Mouse (Mus musculus) C2C12 (cell line): ENCODE results near the gene Gtf2h1. TPM values are rescaled to one million over a fixed set of nuclear protein-coding genes. Genes with fewer than 3 reads are reported as not detected.

Experiments used
- H3K27me3 ChIP-seq: one replicate; pipeline ENCODE4 v1.6.1; 2011; ENCODE audit not compliant: control insufficient read depth, insufficient read depth, insufficient read length
- H3K36me3 ChIP-seq: one replicate; pipeline ENCODE4 v1.6.1; 2011; ENCODE audit not compliant: control insufficient read depth, insufficient read depth
- H3K4me3 ChIP-seq: one replicate; pipeline ENCODE4 v1.5.1; 2011; ENCODE audit warnings: mild to moderate bottlenecking, control low read depth; ENCODE audit not compliant: poor library complexity, insufficient read depth, severe bottlenecking
- H3K79me2 ChIP-seq: one replicate; pipeline ENCODE4 v1.6.1; 2011; ENCODE audit not compliant: control insufficient read depth, insufficient read depth
- H3K79me3 ChIP-seq: one replicate; pipeline ENCODE4 v1.6.1; 2011; ENCODE audit warnings: low read depth, control low read depth
- H3ac ChIP-seq: one replicate; pipeline ENCODE3; 2011; ENCODE audit warnings: low read depth; ENCODE audit not compliant: control insufficient read depth, insufficient read length
- CEBPB ChIP-seq: IDR thresholded peaks from one replicate; pipeline ENCODE4 v1.6.1; 2011; ENCODE audit warnings: low read depth, mild to moderate bottlenecking, control low read depth, moderate library complexity
- CTCF ChIP-seq: IDR thresholded peaks from one replicate; pipeline ENCODE4 v1.5.1; 2011; ENCODE audit not compliant: control insufficient read depth, insufficient read depth, insufficient read length
- FOSL1 ChIP-seq: IDR thresholded peaks from one replicate; pipeline ENCODE4 v1.8.0; 2011; ENCODE audit warnings: mild to moderate bottlenecking, low read length; ENCODE audit not compliant: poor library complexity, insufficient read depth, severe bottlenecking
- MAX ChIP-seq: IDR thresholded peaks from one replicate; pipeline ENCODE4 v1.6.1; 2011; ENCODE audit warnings: mild to moderate bottlenecking, control low read depth
- MYOD1 ChIP-seq: IDR thresholded peaks from one replicate; pipeline ENCODE4 v1.6.1; 2011; ENCODE audit warnings: low read depth; ENCODE audit not compliant: control insufficient read depth, insufficient read length
- MYOG ChIP-seq: IDR thresholded peaks from one replicate; pipeline ENCODE4 v1.6.1; 2011; ENCODE audit not compliant: control insufficient read depth, insufficient read length; ENCODE audit errors: extremely low read depth
- USF1 ChIP-seq: IDR thresholded peaks from one replicate; pipeline ENCODE4 v1.6.1; 2011; ENCODE audit warnings: low read depth, mild to moderate bottlenecking, control low read depth, moderate library complexity
- polyA plus RNA-seq: library from polyadenylated mRNA; unstranded; fragments of >200 nt; fragmentation: generic; extraction: Trizol; gene quantifications from one replicate; pipeline ENCODE4 v1.2.1, GENCODE M21; 2012; ENCODE audit warnings: missing spikeins

Gtf2h1 gene
- polyA plus RNA-seq, 1 experiment, result 19.9 TPM

DNA sequence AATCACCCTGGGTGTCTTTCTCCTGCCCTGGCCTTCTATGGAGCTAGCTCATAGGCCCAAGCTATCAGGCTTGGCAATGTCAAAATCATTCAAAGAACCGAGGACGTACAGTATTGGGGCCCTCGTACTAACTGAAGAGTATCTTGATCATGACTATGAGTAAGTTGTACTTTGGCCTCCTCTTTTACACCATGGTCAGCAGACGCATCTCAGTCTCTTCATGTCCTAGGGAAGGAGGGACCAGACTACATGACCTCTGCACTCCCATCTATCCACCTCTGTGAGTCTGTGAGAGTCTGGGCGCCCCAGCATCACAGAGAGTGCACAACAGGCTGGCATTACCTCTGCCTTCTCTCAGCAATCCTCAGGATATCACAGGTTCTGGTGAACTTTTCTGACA is 33.3 kb upstream of the Gtf2h1 start:
- Histone ChIP-seq H3K79me3 (no peaks in the 10 kb centered on the region), H3ac (no peak overlapping the region), H3K27me3 (no peaks in the 10 kb centered on the region), H3K4me3 (no peak overlapping the region), H3K79me2 (no peaks in the 10 kb centered on the region), H3K36me3 (peaks cover 51% of the 10 kb centered on the region)
- TF ChIP-seq FOSL1, result no peak
- TF ChIP-seq MYOD1, result no peak
- no peak for TF ChIP-seq CEBPB
- TF ChIP-seq CTCF, result no peak
- no peak for TF ChIP-seq USF1
- TF ChIP-seq MYOG, result no peak
- no peak for TF ChIP-seq MAX

DNA sequence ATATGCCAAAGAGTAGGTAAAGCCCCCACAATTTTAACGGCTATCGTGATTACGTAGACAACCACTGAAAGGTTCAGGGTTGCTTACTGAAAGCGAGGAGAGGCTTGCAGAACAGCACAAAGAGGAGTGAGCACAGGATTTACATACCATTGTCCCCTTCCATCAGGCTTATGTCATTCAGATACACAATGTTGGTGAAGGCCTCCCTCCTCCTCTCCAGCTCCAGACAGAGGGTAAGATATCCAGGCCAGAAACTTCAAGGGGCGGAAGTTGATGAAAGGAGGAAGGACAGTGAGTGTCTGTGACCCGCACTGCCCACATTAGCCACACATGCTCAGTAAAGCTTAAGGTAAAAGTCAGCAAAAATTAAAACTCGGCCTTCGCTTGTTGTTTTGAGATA is 31.2 kb upstream of the Gtf2h1 start:
- H3K79me2 ChIP-seq, result no peaks in the 10 kb centered on the region
- H3K36me3 ChIP-seq, result peaks cover 59% of the 10 kb centered on the region
- no peak overlapping the region for H3K4me3 ChIP-seq
- H3K79me3 ChIP-seq, result no peaks in the 10 kb centered on the region
- TF ChIP-seq MYOG, result no peak
- TF ChIP-seq USF1, result no peak
- TF ChIP-seq MYOD1, result no peak
- no peak for TF ChIP-seq MAX
- no peak for TF ChIP-seq CTCF
- no peak for TF ChIP-seq FOSL1
- TF ChIP-seq CEBPB, result no peak
- no peak overlapping the region for H3ac ChIP-seq
- H3K27me3 ChIP-seq, result no peaks in the 10 kb centered on the region

DNA sequence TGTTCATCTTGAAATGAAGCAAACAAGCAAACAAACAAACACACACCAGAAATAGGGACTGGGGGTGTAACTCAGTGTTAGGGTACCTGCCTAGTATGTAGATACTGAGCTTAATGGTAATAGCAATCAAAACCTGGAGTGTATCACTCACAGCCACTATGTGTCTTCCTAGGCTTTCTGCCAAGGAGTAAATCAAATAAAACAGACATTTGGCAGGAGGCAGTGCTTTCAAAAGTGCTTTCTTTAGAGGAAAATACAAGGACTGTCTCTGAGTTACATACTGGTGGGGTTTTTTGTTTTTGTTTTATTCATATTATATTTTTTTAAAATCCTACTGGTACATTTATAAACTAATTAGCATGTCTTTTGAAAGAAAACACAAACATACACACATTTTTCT is 28.5 kb upstream of the Gtf2h1 start:
- no peak for TF ChIP-seq CTCF
- TF ChIP-seq USF1, result no peak
- H3K79me3 ChIP-seq, result no peaks in the 10 kb centered on the region
- no peak overlapping the region for H3K4me3 ChIP-seq
- peaks cover 60% of the 10 kb centered on the region for H3K36me3 ChIP-seq
- no peaks in the 10 kb centered on the region for H3K27me3 ChIP-seq
- no peaks in the 10 kb centered on the region for H3K79me2 ChIP-seq
- H3ac ChIP-seq, result no peak overlapping the region

DNA sequence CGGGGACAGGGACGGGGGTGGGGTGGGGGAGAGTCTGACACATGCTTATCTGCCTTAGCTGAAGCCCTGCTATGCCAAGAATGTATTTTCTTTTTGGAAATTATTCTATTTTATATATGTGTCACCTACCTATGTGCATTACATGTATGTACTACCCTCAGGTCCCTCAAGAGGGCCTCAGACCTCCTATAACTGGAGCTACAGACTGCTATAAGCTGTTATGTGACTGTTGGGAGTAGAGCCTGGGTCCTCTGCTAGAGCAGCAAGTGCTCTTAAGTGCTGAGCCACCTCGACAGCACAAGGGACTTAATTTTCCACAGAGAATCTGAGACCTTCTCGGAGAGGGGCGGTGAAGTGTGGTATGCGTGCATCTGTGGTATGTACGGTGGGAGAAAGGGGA is 27.5 kb upstream of the Gtf2h1 start:
- Histone ChIP-seq H3K36me3 (peaks cover 59% of the 10 kb centered on the region), H3K4me3 (no peak overlapping the region), H3ac (no peak overlapping the region), H3K79me3 (no peaks in the 10 kb centered on the region), H3K79me2 (no peaks in the 10 kb centered on the region), H3K27me3 (no peaks in the 10 kb centered on the region)
- TF ChIP-seq CEBPB (no peak), MYOD1 (no peak), CTCF (no peak), MAX (no peak), FOSL1 (no peak), MYOG (no peak), USF1 (no peak)

DNA sequence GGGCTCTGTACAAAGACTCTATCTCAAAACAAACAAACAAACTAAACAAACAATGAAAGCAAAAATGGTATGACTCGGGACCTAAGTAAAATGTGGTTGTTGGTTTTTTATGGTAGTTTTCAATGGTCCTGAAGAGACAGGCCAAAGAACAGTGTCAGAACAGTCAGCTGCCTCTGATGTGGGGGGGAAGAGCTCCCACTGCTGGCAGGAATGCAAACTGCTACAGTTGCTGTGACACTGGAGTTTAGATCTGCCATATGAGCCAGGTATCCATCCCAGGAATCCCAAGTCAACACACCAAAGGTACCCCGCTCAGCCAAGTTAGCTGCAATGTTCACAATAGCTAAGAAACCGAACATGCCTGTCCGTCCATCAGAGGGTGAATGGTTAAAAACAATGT is 25.2 kb upstream of the Gtf2h1 start:
- H3K27me3 ChIP-seq, result no peaks in the 10 kb centered on the region
- H3K79me3 ChIP-seq, result no peaks in the 10 kb centered on the region
- H3K36me3 ChIP-seq, result peaks cover 64% of the 10 kb centered on the region
- H3K79me2 ChIP-seq, result no peaks in the 10 kb centered on the region
- TF ChIP-seq USF1 (no peak), CTCF (peak; percentile 93), FOSL1 (no peak), CEBPB (no peak), MYOD1 (no peak)
- no peak overlapping the region for H3ac ChIP-seq
- no peak overlapping the region for H3K4me3 ChIP-seq

DNA sequence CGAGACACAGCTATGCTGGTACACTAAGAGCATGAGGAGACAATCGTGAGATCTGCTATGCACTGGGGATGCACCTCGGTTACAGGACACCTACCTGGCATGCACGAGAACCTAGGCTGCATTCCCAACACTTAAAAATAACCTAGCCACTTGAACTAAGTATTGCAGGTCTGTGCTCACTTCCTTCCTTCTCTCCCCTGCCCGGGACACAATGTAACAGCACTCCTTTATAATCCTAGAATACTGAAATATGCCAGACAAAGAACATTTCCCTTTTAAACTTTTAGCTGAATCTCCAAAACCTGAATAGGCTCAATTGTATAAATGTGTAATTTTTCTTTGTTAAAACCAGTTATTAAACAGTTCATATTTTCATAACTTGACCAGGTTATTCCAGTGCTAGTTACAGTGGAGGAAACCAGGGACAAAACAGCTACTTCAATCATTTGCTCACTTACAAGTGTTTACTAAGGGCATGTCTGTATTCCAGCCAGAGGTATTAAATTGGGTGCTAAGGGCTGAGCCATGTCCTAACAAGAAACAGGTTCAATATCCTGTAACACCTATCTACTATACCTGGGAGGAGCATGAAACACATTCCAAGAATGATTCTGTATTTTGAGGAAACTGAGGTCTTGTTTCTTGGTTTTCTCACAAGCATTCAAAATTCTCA is 6.6 kb upstream of the Gtf2h1 start:
- Histone ChIP-seq H3K4me3 (no peak overlapping the region), H3K79me3 (peaks cover 6% of the 10 kb centered on the region), H3K36me3 (peaks cover 27% of the 10 kb centered on the region), H3K27me3 (no peaks in the 10 kb centered on the region), H3K79me2 (peaks cover 19% of the 10 kb centered on the region), H3ac (no peak overlapping the region)
- TF ChIP-seq CTCF (no peak), USF1 (no peak), MAX (no peak), MYOD1 (no peak), MYOG (no peak), FOSL1 (no peak)
